Mouse (Mus musculus) induced T-regulatory cell, adult 2 months (primary cell): ENCODE results near the gene Cnih3.
A peak's percentile ranks its signal among the peaks of the same experiment; 100 is the strongest.

ENCODE experiments used
- DNase-seq: peaks from one replicate; pipeline ENCODE4 v3.0.0-alpha.2; 2012; ENCODE audit warnings: low read depth

The Cnih3 gene

DNA sequence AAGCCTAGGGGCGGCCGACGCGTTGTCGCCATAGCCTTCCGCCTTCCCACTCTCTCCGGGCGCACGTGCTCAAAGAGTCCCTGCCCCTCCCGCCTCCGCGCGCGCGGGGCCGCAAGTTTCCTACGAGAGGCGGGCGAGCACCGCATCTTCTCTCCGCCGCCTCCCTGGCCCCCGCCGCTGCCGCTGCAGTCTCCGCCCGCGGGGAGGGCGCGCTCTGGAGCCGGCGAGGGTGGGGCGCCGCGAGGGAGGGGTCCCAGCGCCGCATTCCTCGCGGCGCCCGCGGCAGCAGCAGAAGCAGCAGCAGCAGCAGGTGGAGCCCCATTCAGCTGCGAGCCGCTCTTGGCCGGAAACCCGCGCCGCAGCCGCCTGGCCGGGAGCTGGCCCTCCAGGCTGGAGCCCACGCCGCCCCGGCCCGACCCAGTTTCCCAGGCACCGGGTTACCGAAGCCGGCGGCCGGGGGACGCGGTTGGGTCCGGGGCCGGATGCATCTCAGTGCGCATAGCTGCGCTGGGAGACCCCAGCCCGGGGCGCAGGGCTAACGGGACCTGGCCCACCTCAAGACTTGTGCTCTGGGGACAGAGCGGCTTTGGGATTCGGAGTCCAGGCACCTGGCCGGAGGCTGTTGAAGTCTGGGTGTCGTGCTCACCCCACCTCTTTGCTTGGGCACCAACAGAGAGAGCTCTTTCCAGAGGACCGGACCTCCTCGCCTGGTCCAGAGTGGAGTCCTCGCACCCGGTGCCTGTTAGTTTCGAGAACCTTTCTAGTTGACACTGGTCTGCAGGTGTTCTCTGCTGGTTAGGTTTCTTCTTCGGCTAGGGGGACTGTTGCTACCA, at the start of gene Cnih3:
Gene Cnih3 (plus strand): TSS at position 262 of the 833 bp plus-strand sequence.
- DNase-seq = peak; percentile 26

DNA sequence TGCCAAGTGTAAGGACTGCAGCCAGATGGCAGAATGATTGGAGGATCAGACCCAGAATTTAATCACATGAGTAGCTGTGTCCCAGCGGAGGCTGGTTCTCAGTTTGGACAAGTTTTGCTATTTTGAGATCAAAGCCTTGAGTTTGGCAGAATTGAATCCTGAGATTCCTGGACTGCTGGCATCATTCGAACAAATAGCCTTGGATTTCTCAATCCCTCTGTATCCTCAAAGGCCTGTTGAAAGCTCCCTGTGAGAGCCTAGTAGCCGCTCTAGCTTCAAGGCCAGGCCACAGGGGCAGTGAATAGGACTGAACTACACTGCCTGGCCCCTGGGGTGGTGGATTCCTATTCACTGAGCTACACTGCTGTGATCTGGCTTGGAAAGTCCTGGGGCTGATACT, 44.4 kb upstream of the Cnih3 start:
- no peak for DNase-seq

DNA sequence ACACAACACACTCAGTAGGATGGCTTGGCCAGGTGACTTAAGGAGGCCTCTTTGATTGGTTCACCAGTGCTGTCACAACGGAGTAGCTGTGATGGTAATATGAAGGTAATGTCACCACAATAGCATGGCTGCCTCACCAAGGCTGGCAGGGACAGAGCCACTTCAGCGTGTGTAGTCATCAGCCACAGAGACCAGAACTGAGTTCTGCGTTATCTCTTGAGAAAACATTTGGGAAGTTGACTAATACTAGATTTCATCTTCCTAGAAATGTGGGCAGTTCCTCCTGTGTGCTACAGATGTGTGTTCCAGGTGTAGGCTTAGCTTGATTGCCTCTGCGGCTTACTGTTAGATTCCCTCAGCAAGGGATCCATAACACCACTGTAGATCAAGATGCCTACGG, 41.7 kb upstream of the Cnih3 start:
- no peak for DNase-seq

DNA sequence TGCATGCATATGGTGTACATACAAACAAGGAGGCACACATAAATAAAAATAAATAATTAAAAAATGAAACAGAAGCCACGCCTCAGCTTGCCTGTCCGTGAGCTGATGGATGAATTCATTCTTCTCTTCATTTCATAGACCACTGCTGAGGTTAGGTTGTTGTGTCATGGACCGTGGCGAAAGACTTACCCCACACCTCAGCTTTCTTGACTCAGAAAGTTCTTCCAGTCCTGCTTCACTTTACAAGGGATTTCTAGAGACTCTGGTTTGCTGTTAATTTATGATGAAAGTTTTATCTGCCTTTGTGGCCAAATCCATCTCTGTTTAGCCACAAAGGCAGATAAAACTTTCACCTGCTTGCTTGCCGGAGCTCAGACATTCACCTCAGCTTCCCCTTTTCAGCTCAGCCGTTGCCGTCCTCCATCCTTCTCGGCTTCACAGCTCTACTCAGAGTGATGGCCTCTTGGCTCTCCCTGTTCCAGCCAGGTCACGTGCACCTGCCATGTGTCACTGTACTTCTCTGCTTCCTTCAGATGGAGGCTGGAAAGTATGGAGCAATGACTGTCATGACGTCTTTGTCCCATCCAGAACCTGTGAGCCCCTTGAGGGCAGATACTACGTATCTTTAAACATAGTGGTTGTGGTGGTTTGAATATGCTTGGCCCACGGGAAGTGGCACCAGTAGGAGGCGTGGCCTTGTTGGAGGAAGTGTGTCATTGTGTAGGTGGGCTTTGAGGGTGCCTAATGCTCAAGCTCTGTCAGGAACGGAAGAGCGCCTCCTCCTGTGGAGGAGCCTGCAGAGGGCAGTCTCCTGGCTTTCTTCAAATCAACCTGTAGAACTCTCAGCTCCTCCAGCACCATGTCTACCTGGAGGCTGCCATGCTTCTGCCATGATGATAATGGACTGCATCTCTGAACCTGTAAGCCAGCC, 40.0 kb upstream of the Cnih3 start:
- no peak for DNase-seq

DNA sequence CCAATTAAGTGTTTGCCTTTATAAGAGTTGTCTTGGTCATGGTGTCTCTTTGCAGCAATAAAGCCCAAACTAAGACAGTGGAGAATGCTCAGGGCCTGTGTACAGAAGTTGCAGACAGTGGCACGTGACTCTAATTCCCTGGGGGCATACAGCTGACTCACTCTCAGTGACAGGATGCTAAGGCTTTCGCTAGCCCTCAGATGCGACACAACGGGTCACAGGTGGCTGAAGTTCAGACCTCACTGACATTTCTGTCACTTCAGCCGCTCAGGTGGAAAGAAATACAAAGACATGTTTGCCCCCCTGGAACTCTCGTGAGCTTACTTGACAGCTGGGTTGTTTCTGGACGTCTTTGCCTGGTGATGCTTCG, 39.4 kb upstream of the Cnih3 start:
- no peak for DNase-seq

DNA sequence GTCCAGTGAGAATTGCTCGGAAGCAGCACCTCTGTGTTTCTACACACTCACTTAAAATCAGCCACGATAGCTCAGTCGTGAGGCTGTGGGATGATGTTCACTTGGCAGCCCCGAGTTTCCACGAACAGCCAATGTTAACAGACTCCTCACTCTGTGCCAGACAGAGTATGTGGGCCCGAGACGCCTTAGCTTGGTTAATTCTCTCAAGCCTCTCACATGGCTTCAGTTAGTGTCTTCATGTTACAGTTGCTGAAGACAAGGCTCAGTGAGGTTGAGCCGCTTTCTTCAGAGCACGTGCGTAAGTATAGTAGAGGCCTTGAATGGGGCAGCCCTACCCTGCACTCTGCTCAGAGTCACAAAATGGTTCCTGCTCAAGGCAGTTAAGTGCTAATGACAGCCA, 38.1 kb upstream of the Cnih3 start:
- no peak for DNase-seq

DNA sequence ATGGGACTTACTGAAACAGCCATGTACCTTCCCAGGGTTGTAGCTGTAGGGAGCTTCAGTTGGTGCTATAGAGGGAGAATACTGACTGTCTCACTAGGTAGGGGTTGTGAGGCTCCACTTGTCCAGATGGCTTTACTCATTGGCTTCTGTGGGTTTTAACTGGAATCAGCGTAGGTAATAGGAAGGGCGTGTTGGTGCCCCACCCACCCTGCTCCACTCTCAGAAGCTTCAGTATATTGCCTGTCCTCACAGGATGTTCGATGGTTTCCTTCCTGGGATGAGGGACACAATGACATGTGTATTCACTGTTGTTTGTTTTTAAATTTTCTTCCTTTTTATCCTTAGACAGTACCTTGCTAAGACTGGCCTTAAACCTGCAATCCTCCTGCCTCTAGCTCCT, 37.1 kb upstream of the Cnih3 start:
- DNase-seq = no peak

DNA sequence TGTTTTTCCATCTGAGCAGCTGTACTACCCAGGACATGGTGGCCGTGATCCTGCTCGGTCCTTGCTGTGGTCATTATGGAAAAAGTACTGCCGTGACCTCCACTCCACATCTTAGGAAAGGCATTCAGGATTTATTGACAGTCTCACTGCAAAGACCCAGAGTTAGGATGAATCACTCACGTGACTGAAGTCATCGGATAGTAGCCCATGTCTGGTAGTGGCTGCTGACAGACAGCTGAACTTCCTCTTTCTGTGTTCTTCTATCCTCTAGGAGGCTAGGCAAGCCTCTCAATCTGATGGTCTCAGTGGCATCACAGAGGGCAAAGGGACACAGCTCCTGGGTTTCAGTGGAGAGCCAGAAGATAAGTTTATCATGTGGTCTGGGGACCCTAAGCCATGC, 35.9 kb upstream of the Cnih3 start:
- no peak for DNase-seq

DNA sequence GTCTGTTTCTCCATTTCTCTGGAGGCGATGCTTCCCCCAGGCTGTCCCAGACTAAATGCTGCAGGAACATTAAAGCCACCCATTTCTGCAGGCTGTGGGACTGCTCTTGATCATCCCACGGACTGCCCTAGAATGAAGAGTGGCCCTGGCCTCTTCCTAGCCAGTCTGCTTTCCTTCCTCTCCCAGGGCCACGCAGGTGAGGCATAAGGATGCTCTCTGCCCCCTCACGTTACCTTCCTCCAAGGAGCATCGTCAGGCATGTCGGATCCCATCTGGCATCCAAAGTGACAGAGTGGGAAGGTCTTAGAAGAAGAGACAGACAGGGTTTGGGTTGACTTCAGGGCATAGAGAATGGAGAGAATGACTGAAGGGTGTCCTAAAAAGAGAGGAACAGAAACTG, 33.0 kb upstream of the Cnih3 start:
- DNase-seq = no peak

DNA sequence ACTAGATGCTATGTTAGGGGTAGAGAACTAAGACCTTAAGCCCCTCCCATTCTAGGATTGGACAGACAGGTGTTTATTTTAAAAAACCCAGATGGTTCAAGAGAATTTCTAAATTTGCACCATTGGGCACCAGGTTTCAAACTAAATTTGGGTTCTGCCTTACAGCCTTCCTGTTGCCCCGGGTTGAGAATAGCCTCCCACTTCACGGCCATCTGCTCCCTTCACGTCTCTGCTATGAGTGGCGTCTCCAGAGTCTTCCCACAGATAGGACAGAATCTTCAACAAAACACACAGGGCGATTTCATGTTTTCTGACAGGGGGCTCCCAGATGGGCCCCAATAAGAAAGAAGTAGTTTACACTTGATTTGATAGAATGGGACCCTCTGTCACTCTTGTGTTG, 31.3 kb upstream of the Cnih3 start:
- DNase-seq = no peak

DNA sequence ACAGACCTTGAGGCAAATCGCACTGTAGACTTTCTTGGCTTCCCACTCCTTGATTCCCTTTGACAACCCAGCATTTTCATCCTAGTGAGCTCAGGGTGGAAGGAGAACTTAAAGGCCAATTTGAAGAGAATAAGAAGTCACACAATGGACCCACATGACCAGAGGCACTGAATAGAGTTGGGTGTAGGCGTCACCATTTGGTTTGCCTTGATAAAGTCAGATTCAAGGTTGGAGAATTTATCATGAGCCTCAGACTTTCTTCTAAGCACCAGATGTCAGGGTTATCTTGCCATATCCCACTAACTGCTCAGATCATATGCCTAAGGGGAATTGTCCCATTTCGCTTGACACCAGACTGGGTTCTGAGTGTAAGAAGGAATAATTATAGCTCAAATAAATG, 29.3 kb upstream of the Cnih3 start:
- DNase-seq = no peak

DNA sequence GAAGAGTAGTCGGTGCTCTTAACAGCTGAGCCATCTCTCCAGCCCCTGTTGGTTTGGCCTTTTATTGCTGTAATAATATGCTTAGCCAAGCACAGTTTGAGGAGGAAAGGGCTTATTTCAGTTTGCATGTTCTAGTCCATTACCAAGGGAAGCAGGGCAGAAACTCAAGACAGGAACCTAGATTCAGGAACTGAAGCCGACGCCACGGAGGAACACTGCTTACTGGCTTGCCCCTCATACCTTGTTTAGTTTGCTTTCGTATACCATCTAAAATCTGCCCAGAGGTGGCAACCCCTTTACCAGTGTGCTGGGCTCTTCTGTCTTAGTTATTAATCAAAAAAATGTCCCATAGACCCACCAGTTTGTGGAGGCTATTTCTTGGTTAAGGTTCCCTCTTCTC, 25.3 kb upstream of the Cnih3 start:
- DNase-seq = no peak

DNA sequence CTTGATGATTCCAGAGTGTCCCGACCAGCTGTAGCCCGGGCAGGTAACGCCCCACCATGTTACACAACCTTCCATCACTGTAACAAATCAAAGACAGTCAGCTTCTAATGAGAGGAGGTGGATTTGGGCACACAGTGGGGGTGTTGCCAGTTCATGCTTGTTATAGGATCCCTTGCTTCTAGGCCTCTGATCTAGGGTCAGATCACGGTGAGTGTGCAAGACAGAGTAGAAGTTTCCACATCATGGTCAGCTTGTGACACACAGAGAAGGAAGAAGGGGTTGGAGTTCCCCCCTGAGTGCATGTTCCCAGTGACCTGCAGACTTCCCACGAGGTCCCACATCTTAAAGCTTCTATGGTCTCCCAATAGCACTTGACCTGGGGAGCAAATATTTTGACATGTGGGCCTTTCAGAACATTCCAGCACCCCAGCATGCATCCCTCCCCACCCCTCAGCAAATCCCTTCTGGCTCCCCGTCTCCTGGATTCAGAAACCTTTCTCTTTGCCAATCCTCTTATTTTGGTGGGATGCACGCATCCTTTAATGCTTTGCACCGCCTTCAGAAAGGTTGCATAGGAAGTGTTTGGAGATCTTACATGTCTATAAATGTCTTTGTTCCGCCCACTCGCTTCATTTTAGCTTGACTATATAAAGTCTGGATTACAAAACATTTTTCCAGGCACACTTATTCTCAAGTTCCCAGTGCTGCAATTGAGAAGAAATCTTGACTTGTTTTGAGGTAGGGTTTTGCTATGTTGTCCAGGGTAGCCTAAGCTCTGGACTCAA, 24.6 kb upstream of the Cnih3 start:
- DNase-seq = no peak

DNA sequence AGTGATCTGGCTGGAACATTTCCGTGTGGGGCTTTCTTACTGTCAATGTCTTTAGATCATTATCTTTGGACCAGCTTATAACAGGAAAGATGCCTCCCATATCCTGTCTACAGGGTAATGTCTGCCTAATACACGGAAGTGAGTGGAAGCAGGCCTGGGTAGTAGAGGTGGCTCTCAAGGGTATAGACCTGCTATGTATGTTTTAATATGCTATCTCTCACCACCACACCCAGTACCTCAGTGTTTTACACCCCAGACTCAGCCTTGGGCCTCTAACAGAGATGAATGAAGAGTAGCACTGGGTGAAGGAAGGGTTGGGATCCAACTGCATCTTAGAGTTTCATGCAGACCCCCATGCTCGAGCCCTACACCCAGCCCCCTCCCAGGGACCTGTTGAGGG, 23.3 kb upstream of the Cnih3 start:
- no peak for DNase-seq

DNA sequence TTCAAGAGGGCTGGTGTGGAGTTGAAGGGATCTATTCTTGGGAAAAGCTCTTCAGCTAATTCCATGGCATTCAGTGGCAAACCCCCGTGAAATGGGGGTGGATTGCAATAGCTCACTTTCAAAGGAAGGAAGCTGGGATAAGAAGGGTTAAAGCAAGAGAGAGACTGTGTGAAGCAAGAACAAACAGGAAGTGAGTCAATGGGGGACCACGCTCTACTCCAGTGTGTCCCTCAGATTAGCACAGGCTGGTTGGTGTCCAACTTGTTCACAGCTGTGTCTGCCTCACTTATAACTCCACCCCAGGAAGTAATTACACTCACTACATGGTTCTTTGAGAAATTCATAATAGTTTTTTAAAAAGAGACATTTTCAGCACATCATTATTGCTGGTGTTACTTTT, 19.8 kb upstream of the Cnih3 start:
- no peak for DNase-seq

DNA sequence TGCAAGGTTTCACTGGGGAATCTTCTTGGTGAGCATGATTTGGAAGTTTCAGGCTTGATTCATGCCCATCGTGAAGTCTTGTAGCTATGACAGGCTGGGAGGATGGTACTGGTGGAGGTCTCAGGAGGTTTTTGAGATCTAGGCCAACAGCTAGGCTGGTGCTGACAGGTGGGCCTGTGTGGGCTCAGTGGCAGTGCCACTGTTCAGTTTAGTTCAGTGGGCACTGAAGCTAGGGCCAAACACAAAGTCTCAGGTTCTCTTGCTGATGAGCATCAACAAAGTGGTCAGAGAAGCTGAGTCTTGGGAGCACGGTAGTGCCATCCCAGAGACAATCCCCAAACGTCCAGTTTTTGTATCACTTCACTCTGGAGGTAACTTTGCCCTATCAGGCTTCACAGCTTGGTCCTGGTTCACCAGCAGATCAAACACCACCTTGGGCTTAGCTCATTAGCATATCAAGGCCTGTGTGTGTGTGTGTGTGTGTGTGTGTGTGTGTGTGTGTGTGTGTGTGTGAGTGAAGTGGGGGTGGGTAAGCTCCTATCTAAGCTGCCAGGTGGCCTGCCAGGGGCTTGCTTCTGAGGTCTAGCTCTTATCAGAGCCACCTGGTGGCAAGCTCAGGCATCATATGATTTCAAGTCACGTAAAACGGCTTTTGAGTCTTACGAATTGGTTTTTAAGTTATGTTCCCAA, 18.0 kb upstream of the Cnih3 start:
- peak; percentile 29 for DNase-seq

DNA sequence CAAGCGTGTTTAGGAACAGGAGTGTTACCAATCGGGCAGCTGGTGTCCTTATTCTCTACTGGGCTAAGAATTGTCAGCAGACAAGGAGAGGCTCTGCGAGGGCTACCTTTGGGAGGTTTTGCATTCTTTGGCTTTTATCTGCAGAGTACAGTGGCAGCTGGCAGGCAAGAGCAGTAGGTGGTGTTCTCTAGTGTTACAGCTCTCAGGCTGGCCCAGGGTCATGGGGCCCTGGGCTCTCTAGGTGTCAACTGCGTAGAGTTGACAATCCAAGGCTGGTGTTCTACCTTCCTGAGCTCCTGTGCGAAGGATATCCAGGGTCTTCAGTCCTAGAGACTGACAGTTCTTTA, 17.4 kb upstream of the Cnih3 start:
- no peak for DNase-seq

DNA sequence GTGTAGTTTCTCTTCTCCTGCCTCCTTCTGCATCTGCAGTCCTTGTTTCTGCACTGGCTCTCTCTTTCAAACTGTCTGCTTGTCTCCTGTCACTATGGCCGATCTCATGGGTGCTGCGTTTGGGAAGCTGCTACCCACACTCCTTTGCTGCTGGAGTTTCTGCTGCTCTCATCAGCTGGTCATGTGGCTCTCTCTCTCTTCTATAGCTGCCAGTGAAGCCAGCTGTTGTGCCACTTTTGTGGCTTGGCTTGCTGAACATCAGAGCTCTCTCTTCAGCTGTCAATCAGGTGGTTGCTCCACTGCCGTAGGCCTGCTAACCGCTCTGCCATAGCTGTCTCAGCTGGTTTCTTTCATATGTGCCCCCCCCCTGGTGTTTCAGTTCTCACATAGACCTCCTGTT, 17.0 kb upstream of the Cnih3 start:
- DNase-seq = no peak

DNA sequence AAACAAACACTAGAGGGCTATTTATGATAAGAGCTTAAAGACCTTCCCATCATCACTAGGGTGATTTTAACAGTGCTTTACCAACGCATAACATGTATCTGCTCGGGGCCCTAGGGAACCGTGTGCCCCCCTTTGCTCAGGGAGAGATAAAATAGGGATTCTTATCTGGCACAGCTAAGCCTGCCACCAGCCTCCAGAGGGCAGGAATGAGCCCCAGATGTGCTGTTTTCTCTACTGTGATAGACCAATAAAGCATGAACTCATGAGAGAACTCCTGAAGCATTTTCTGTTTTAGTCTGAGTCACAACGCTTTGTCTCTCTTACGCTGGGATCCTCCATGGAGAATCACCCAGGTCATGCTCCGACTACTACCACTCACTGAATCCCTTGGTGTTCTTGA, 15.6 kb upstream of the Cnih3 start:
- no peak for DNase-seq

DNA sequence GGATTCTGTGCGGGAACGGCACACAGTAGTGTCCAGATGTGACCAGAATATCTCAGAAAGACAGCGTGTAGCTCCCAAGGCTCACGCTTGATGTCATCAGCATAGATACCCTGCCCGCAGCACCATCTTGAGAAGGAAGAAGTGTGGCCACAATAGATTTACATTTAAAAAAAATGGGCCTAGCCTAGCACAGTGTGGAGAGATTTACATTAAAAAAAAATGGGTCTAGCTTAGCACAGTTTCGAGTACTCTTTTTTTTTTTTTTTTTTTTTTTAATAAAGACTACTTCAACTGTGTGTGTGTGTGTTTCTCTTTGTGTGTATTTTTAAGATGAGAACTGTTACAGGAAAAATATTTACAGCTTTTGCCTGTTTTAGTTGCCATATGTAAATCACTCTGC, 13.3 kb upstream of the Cnih3 start:
- DNase-seq = no peak

DNA sequence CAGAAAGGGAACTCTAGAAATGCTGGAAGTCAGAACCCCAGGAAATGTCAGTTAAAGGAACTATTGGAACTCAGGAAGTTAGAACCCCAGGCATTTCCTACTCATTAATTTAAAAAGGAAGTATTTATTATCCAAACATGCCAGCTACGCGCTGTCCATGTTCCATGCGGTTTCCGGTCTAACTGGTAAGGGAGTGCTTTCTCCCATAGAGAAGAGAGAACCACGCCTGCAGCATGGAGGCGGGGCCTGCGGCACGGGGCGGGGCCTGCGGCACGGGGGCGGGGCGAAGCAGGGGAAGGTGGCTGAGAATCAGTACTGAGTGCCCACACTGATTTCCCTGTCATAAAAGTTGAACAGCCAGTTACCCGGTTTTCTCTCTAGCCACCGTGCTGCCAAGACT, 6.9 kb upstream of the Cnih3 start:
- peak; percentile 26 for DNase-seq

DNA sequence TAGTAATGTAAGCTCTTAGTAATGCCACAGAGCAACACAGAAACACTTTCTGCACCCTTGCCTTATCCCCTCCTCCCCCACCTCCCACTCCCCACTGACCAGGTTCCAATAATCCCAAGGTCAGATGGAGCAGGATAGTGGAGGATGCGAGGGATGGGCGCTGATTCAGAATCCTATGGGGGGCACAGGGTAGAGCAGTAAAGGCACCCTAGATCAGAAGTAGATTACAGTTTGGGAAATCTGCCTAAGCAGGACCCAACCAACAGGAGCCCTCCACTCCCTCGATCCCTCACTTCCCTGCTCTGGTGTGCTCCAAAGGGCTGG, 423 bp upstream of the Cnih3 start:
- no peak for DNase-seq
